Mouse (Mus musculus): ENCODE results near the gene Kcnh1.

Gene Kcnh1

GRCm38 (mm10) chr1:192324223-192324622 is 133.6 kb downstream of the Kcnh1 start:
- no peak for DNase-seq (ENCODE audit: low spot score in 2 of 2)

- DNase-seq (ENCODE audit: low spot score in 2 of 2) = no peak
Observed at GRCm38 (mm10) chr1:192327052-192327451, 136.5 kb downstream of the Kcnh1 start.

- no peak for DNase-seq (ENCODE audit: low spot score in 2 of 2)
Observed at GRCm38 (mm10) chr1:192331207-192331606, 140.6 kb downstream of the Kcnh1 start.

- no peak for DNase-seq (ENCODE audit: low spot score in 2 of 2)
Observed at GRCm38 (mm10) chr1:192336029-192336428, 145.5 kb downstream of the Kcnh1 start.

GRCm38 (mm10) chr1:192339361-192340077 is 148.9 kb downstream of the Kcnh1 start:
- no peak for DNase-seq (ENCODE audit: low spot score in 2 of 2)

- no peak for DNase-seq (ENCODE audit: low spot score in 2 of 2)
Observed at GRCm38 (mm10) chr1:192341774-192342173, 151.2 kb downstream of the Kcnh1 start.

- DNase-seq (ENCODE audit: low spot score in 2 of 2) = no peak
Observed at GRCm38 (mm10) chr1:192343996-192344395, 153.4 kb downstream of the Kcnh1 start.

GRCm38 (mm10) chr1:192347327-192347726 is 156.8 kb downstream of the Kcnh1 start:
- no peak for DNase-seq (ENCODE audit: low spot score in 2 of 2)

- no peak for DNase-seq (ENCODE audit: low spot score in 2 of 2)
Observed at GRCm38 (mm10) chr1:192356231-192356630, 165.7 kb downstream of the Kcnh1 start.

- DNase-seq (ENCODE audit: low spot score in 2 of 2) = no peak
Observed at GRCm38 (mm10) chr1:192359212-192359611, 168.6 kb downstream of the Kcnh1 start.

- no peak for DNase-seq (ENCODE audit: low spot score in 2 of 2)
Observed at GRCm38 (mm10) chr1:192368336-192368735, 177.8 kb downstream of the Kcnh1 start.

GRCm38 (mm10) chr1:192371943-192372614 is 181.5 kb downstream of the Kcnh1 start:
- no peak for DNase-seq (ENCODE audit: low spot score in 2 of 2)

GRCm38 (mm10) chr1:192378546-192379075 is 188.0 kb downstream of the Kcnh1 start:
- no peak for DNase-seq (ENCODE audit: low spot score in 2 of 2)

- no peak for DNase-seq (ENCODE audit: low spot score in 2 of 2)
Observed at GRCm38 (mm10) chr1:192380596-192381041, 190.0 kb downstream of the Kcnh1 start.

- DNase-seq (ENCODE audit: low spot score in 2 of 2) = no peak
Observed at GRCm38 (mm10) chr1:192387624-192388023, 197.1 kb downstream of the Kcnh1 start.

GRCm38 (mm10) chr1:192391041-192391440 is 200.5 kb downstream of the Kcnh1 start:
- no peak for DNase-seq (ENCODE audit: low spot score in 2 of 2)

- no peak for DNase-seq (ENCODE audit: low spot score in 2 of 2)
Observed at GRCm38 (mm10) chr1:192392232-192392631, 201.7 kb downstream of the Kcnh1 start.

GRCm38 (mm10) chr1:192399667-192400490 is 209.3 kb downstream of the Kcnh1 start:
- no peak for DNase-seq (ENCODE audit: low spot score in 2 of 2)

- no peak for DNase-seq (ENCODE audit: low spot score in 2 of 2)
Observed at GRCm38 (mm10) chr1:192400991-192401390, 210.4 kb downstream of the Kcnh1 start.

GRCm38 (mm10) chr1:192402911-192403704 is 212.5 kb downstream of the Kcnh1 start:
- no peak for DNase-seq (ENCODE audit: low spot score in 2 of 2)

GRCm38 (mm10) chr1:192405136-192405535 is 214.6 kb downstream of the Kcnh1 start:
- DNase-seq (ENCODE audit: low spot score in 2 of 2) = no peak
